Mouse (Mus musculus) 416B (cell line): ENCODE results near the gene Wipi2.

ENCODE experiments used
- DNase-seq: peaks from one replicate; pipeline ENCODE4 v3.0.0; 2011; ENCODE audit warnings: low read depth

The Wipi2 gene

DNA sequence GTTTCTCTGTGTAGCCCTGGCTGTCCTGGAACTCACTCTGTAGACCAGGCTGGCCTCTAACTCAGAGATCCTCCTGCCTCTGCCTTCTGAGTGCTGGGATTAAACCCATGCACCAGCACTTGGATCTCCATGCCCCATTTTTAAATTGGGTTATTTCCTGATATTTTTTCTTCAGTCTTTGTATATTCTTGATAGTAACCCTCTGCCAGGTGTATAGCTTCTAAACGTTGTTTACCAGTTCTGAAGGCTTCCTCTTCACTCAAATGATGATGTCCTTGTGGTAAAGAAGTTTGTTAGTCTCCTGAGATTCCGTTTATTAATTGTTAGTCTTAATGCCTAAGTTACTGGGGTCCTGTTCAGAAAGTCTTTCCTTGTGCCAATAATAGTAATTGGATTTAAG, at the start of gene Wipi2:
Wipi2 (plus strand) TSS at position 301 of the 400 bp plus-strand sequence.
- DNase-seq = no peak

- DNase-seq = no peak
Measured at GRCm38 (mm10) chr5:142578192-142578591, 49.3 kb upstream of the Wipi2 start.

DNA sequence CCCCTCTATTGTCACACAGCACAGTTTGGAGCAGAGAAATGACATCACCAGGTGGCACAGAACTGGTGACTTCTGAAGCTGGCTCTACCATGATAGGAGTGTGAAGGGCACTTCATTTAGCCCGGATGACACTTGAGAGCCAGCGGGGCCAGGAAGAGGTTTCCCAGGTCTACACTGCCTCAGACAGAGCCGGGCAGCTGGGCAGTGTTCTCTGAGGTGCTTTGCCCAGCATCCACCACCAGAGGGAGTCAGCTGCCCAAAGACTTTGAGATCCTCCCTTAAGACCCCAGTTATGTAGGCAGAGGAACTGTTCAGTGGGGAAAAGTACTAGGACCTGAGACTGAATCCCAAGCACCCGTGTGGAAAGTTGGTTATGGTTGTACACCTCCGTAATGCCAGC, 46.0 kb upstream of the Wipi2 start:
- peak; percentile 61 for DNase-seq

DNA sequence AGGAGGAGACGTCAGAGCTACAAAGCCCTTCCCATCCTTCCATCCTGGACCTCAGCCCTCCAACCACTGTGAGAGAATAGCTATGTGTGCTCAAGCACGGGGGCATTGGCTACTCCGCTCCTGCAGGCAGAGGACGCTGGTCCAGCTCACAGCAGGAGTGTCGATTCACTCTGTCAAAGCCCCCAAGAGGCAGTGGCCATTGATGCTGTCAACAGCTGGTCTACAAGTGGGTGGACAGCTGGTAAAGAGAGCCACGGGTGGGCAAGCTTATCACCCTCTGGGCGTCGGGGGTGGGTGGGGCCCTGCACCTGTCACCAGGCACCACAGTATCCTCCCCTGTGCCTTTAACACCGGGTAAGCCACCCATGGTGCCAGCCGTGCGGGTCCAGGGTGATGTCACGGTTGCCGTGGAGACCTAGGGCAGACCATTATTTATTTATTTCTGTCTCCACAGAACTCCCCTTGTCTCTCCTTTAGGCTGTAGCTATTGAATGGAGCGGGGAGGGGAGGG, 43.8 kb upstream of the Wipi2 start:
- DNase-seq = no peak

GRCm38 (mm10) chr5:142590953-142591616, 36.4 kb upstream of the Wipi2 start:
- no peak for DNase-seq

GRCm38 (mm10) chr5:142595698-142596097, 31.8 kb upstream of the Wipi2 start:
- no peak for DNase-seq

DNA sequence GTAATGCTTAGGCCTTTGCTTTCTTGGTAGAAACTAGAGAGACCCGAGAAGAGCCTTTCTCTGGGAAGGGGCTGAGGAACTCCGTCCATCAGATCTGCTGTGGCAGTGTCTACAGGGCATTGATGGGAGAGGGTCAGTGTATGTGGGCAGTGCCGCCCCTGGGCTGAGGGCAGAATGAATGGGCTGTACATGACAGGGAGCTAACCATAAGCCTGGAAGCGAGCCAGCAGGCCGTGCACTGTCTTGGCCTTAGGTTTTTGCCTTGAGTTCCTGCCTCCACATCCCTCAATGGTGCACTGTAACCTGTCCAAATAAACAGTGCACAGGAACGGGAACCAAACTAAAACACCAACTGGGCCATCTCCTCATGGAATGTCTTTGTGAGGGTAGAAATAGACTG, 30.8 kb upstream of the Wipi2 start:
- DNase-seq = no peak

DNA sequence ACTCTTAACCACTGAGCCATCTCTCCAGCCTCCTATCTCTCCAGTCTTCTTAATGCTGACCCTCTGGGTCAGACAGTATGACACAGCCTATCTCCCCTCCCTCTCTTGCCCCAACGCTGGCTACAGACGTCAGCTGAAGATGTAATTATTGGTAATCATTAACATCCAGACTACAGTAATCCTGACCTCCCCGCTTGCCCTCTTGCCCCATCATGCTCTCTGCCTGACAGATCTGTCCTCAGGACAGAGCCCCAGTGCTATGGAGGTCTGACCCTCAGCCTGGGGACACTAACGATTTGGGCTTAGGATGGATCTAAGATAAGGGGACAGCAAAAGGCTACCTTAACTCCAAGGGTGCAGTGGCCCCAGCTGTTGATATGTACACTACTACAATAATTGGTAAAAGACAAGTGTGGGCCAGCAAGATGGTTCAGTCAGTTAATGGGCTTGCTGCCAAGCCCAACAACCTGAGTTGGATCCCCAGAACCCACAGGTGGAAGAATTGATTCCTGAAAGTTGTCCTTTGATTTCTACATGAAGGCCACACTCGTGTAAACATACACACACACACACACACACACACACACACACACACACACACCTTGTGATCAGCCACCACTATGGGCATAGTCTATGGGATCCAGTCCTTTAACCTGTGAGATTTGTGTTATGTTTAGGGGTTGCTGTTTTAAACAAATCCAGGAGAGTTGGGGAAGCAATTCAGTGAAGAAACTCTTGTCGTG, 29.7 kb upstream of the Wipi2 start:
- no peak for DNase-seq

DNA sequence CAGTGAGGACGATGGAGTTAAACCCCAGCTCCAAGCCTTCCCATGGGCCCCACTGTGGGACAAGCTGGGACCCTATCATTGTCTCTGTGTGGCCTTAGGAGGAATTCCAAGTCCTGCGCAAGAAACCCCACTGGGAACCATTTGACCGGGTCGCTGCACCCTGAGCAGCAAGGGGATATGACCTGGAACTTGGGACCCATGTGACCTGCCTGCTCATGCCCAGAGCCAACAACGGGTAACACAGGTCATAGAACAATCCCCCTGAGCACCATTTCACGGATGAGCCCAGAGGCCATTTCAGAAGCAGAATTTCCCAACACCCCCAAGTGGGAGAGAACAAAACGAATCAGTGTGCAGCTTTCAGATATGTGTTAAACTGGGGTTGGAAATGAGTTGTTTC, 23.1 kb upstream of the Wipi2 start:
- no peak for DNase-seq

DNA sequence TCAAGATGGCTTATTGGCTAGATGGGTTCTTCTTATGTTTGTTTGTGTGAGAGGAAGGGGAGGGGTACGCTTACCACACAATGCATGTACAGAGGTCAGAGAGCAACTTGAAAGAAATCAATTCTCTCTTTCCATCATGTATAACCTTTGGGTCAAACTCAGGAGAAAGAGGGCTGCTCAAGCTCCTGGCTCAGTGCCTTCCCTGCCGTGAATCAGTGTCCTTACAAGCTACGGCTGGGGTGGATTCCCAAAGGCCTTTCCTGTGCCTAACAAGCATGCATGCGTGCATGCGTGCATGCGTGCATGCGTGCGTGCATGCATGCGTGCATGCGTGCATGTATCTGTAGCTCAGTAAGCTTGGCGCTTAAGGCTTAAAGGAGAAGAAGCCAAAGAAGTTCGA, 22.2 kb upstream of the Wipi2 start:
- DNase-seq = no peak

- DNase-seq = no peak
Measured at GRCm38 (mm10) chr5:142608259-142608988, 19.1 kb upstream of the Wipi2 start, which contains the start of gene Mmd2. Gene Mmd2 (minus strand): TSS chr5:142608800.

GRCm38 (mm10) chr5:142608989-142609325, 18.5 kb upstream of the Wipi2 start:
- DNase-seq = no peak

- DNase-seq = no peak
Measured at GRCm38 (mm10) chr5:142610362-142610761, 17.1 kb upstream of the Wipi2 start.

- no peak for DNase-seq
Measured at GRCm38 (mm10) chr5:142614513-142614912, 13.0 kb upstream of the Wipi2 start.

DNA sequence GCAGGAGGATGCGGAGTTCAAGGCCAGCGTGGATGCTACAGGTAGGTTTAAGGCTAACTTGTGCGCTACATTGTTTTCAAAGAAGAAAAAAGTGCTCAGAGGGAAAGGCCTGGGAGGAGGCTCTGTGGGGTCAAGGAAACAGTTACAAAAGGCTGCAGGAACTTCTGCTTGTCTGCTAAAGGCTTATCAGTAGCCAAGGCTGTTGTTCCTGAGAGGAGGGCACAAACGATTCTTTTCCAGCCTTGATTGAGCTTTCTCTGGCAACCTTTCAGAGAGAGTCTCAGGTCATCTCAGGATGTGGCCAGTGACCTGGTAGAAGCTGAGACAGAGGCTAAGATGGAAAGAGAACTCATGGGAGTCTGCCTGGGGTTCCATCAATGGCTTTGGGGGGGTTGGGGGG, 11.9 kb upstream of the Wipi2 start:
- no peak for DNase-seq

- no peak for DNase-seq
Measured at GRCm38 (mm10) chr5:142616326-142616725, 11.2 kb upstream of the Wipi2 start.

DNA sequence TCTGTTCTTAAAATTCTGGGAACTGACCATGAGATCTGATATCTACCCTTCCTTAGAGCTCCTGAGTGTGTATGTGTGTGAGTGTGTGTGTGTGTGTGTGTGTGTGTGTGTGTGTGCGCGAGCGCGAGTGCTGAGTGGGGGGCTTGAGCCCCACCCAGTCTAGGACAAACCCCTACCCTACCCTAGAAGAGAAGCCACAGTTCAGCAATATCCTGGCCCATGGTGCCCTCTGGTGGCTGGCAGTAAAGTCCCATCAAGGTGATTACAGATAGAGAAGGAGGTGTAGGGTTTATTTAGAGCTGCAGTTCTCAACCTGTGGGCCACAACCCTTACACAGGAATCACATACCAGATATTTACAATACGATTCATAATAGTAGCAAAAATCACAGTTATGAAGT, 7.6 kb upstream of the Wipi2 start:
- peak; percentile 48 for DNase-seq

GRCm38 (mm10) chr5:142621421-142621820, 6.1 kb upstream of the Wipi2 start:
- no peak for DNase-seq

DNA sequence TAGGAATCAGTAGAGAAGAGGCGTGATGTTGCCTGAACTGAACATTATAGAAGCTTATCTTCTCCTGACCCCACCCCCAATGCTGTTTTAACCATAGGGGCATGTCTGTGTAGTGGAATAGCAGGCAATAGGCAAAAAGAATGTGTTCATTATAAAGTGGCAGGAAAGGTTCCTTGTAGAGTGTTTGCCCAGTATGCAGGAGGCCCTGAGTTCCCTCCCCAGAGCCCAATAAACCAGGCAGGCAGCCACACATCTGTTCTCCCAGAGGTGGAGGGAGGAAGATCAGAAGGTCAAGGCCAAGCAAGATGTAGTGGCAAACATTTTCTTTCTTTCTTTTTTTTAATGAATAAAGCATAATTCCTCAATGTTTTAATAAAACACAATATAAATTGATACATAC, 5.4 kb upstream of the Wipi2 start:
- no peak for DNase-seq

DNA sequence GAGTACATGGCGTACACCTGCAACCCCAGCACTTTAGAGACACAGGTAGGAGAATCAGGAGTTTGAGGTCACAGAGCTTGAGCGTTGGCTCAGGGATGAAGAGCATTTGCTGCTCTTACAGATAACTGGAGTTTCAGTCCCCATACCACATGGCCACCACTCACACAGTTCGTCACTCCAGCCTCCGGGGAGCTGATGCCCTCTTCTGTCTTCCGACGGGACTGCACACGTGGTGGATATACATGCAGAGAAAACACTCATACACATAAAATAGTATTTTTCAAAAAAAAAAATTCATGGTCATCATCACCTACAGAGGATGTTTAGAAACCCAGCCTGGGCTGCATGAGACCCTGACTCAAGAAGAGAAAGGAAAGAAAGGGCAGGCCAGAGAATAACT, 4.4 kb upstream of the Wipi2 start:
- peak; percentile 9 for DNase-seq

DNA sequence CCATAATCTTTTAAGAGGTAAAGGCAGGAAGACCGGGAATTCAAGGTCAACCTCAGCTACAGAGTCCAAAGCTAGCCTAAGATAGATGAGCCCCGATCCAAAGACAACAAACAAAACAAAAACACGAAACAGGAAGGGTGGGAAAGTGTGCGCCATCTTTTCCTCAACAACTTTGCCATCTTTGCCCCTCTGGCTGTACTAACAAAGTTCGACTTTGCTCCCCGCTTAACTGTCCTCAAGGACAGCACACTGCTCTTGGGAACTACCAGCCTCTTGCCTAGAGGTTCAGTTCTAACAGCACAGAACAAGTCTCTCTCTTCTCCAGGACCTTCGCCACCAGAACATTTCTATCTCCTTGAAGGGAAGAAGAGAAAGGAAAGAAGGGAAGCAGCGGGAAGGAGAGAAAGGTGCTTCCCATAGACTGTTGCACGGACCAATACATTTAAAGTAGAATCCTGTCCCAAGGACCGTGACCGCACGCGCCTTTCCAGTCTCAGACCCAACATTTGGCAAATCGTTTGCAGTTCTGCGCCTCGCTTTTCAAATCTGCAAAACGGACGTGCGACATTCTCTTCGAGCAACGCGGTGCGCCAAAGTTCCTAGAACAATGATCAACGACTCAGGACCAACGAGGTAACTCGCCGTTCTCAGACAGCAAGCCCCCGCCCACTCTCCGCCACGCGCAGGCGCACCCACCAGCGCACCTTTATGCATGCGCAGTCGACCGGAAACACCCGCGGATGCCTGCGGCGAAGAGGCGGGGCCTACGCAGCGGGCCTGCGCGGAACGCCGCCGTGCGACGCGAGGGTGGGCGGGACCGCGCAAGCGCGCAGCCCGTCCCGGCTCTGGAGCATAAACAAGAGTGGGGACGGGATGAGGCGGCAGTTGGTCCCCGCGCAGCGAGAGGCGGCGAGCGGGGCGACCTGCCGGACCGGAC, 1.5 kb downstream of the Wipi2 start:
- DNase-seq = peak; percentile 96

DNA sequence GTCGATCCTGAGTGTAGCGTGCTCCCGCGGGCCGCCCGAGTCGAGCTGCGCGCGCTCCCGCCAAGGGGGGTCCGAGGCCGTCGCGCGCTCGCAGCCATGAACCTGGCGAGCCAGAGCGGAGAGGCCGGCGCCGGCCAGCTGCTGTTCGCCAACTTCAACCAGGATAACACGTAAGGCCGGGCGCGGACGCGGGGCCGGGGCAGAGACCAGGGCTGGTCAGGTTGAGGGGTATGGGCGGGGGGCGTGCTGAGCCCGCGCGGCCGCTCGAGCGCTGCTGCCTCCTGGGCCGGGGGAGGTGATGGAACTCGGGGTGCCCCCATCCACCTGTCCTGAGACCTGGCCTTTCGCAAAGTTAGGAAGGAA, 2.1 kb downstream of the Wipi2 start:
- no peak for DNase-seq
